Mouse (Mus musculus) heart, postnatal 0 days (tissue): Measurements from ENCODE around the gene Cdyl.

Experiments
- CTCF ChIP-seq: IDR thresholded peaks from 2 replicates; pipeline ENCODE4 v1.5.1; 2016; ENCODE audit warnings: antibody characterized with exemption, control low read depth, low read depth
- EP300 ChIP-seq: IDR thresholded peaks from 2 replicates; pipeline ENCODE4 v1.6.1; 2016; ENCODE audit warnings: antibody characterized with exemption, low read depth

- TF ChIP-seq CTCF (no peak), EP300 (no peak)
These were observed 89.6 kb downstream of the Cdyl start for GRCm38 (mm10) chr13:35749194-35749593.
